Mouse (Mus musculus): Measurements from ENCODE around the gene Cul9.

- TF ChIP-seq POLR2A (IDR thresholded peaks at IDR 0.05; ENCODE audit: insufficient read depth, low read depth, low read length) (no peak), CTCF (IDR thresholded peaks at IDR 0.05; ENCODE audit: insufficient read depth, low read depth, low read length) (no peak)
Observed at GRCm38 (mm10) chr17:46525065-46525464, 21.1 kb downstream of the Cul9 start.
